Mouse (Mus musculus) cerebellum, postnatal 10 days (tissue): ENCODE data around the gene L2hgdh.

Source experiments
- DNase-seq, 2 experiments: peaks; one replicate each; pipeline ENCODE4 v3.0.0; 2021; ENCODE audit warnings: mixed read lengths in 2 of 2

L2hgdh gene

GRCm38 (mm10) chr12:69724711-69725460, at the start of gene L2hgdh, which contains the start of gene Atp5s:
Gene L2hgdh, minus strand, starts transcription at chr12:69724873.
Gene Atp5s, plus strand, starts transcription at chr12:69724950.
- peak; percentile 98 to 99 for DNase-seq

- no peak for DNase-seq
Measured at GRCm38 (mm10) chr12:69768841-69769240, 44.2 kb upstream of the L2hgdh start.

- no peak for DNase-seq
Measured at GRCm38 (mm10) chr12:69767476-69768258, 43.0 kb upstream of the L2hgdh start.

GRCm38 (mm10) chr12:69766185-69766904, 41.7 kb upstream of the L2hgdh start:
- no peak for DNase-seq

- DNase-seq = peak in 1 of 2 experiments; percentile 29
Measured at GRCm38 (mm10) chr12:69765543-69765942, 40.9 kb upstream of the L2hgdh start.

- DNase-seq = no peak
Measured at GRCm38 (mm10) chr12:69761603-69762002, 36.9 kb upstream of the L2hgdh start.

GRCm38 (mm10) chr12:69760743-69761406, 36.2 kb upstream of the L2hgdh start:
- DNase-seq = peak; percentile 55 to 60

GRCm38 (mm10) chr12:69760014-69760413, 35.3 kb upstream of the L2hgdh start:
- DNase-seq = no peak

- DNase-seq = no peak
Measured at GRCm38 (mm10) chr12:69759267-69759885, 34.7 kb upstream of the L2hgdh start.

GRCm38 (mm10) chr12:69758221-69759185, 33.8 kb upstream of the L2hgdh start:
- peak; percentile 57 to 63 for DNase-seq

GRCm38 (mm10) chr12:69757418-69758141, 32.9 kb upstream of the L2hgdh start:
- peak; percentile 92 to 93 for DNase-seq

GRCm38 (mm10) chr12:69756015-69756414, 31.3 kb upstream of the L2hgdh start:
- no peak for DNase-seq

GRCm38 (mm10) chr12:69753936-69754335, 29.3 kb upstream of the L2hgdh start:
- DNase-seq = no peak

- no peak for DNase-seq
Measured at GRCm38 (mm10) chr12:69751864-69752341, 27.2 kb upstream of the L2hgdh start.

GRCm38 (mm10) chr12:69744138-69744537, 19.5 kb upstream of the L2hgdh start:
- no peak for DNase-seq

- no peak for DNase-seq
Measured at GRCm38 (mm10) chr12:69741965-69742364, 17.3 kb upstream of the L2hgdh start.

GRCm38 (mm10) chr12:69733923-69734322, 9.2 kb upstream of the L2hgdh start:
- DNase-seq = no peak

GRCm38 (mm10) chr12:69733518-69733917, 8.8 kb upstream of the L2hgdh start:
- DNase-seq = peak in 1 of 2 experiments; percentile 51

- no peak for DNase-seq
Measured at GRCm38 (mm10) chr12:69732221-69732620, 7.5 kb upstream of the L2hgdh start.

GRCm38 (mm10) chr12:69730306-69730705, 5.6 kb upstream of the L2hgdh start:
- DNase-seq = no peak
